Mouse (Mus musculus) embryonic facial prominence, embryonic 15.5 days (tissue): ENCODE data around the gene Rslcan18. TPM values are rescaled to one million over a fixed set of nuclear protein-coding genes. Genes with fewer than 3 reads are reported as not detected.

Source experiments
- ATAC-seq: fragments of 200-750 bp; cut with Nextera tagmentation; 2 replicates; pipeline ENCODE4 v1.8.0; 2017; ENCODE audit warnings: low read depth, moderate TSS enrichment; ENCODE audit not compliant: insufficient number of reproducible peaks, low FRiP score, low TSS enrichment
- H3K27ac ChIP-seq: fragments of 300-500 bp; sonication (generic); replicated peaks from 2 replicates; pipeline ENCODE4 v1.5.1; 2015; ENCODE audit warnings: mild to moderate bottlenecking, inconsistent platforms
- H3K27me3 ChIP-seq: fragments of 300-500 bp; sonication (generic); 2 replicates; pipeline ENCODE4 v1.6.1; 2015; ENCODE audit warnings: inconsistent platforms
- H3K36me3 ChIP-seq: fragments of 300-500 bp; sonication (generic); 2 replicates; pipeline ENCODE4 v1.6.1; 2015; ENCODE audit warnings: mild to moderate bottlenecking, inconsistent platforms
- H3K4me1 ChIP-seq: fragments of 300-500 bp; sonication (generic); 2 replicates; pipeline ENCODE4 v1.6.1; 2015; ENCODE audit warnings: inconsistent platforms
- H3K4me2 ChIP-seq: fragments of 300-500 bp; sonication (generic); replicated peaks from 2 replicates; pipeline ENCODE4 v1.6.1; 2015; ENCODE audit warnings: mild to moderate bottlenecking, inconsistent platforms
- H3K4me3 ChIP-seq: fragments of 300-500 bp; sonication (generic); replicated peaks from 2 replicates; pipeline ENCODE4 v1.5.1; 2015; ENCODE audit warnings: mild to moderate bottlenecking, inconsistent platforms
- H3K9ac ChIP-seq: fragments of 300-500 bp; sonication (generic); 2 replicates; pipeline ENCODE4 v1.6.1; 2015; ENCODE audit warnings: inconsistent platforms
- H3K9me3 ChIP-seq: fragments of 300-500 bp; sonication (generic); replicated peaks from 2 replicates; pipeline ENCODE4 v1.6.1; 2016; ENCODE audit warnings: inconsistent platforms
- WGBS: fragments of 180-500 bp; shearing (Covaris S2); methylation state at CpG from one replicate; pipeline ENCODE4 v1.1.7; 2015; 5-methylcytosine and 5-hydroxymethylcytosine counted together
- polyA plus RNA-seq: library from polyadenylated mRNA; unstranded; fragments of >200 nt; fragmentation: Nextera tagmentation; extraction: Ambion mirVana; gene quantifications from 2 replicates; pipeline ENCODE4 v1.2.1, GENCODE M21; 2015

Rslcan18 gene
- polyA plus RNA-seq, 1 experiment from 2014 or later, result 0.37 TPM

- no peaks in the 10 kb centered on the region for H3K9me3 ChIP-seq
- H3K27me3 ChIP-seq, result no peaks in the 10 kb centered on the region
- H3K4me2 ChIP-seq, result no peak overlapping the region
- H3K4me3 ChIP-seq, result no peak overlapping the region
- H3K4me1 ChIP-seq, result no peaks in the 10 kb centered on the region
- no peaks in the 10 kb centered on the region for H3K36me3 ChIP-seq
- no peak overlapping the region for H3K9ac ChIP-seq
- ATAC-seq, result no peak
- no peak overlapping the region for H3K27ac ChIP-seq
- 74% methylated on average over 1 of the region's 1 CpGs for WGBS
Observed at GRCm38 (mm10) chr13:67090154-67090553, 25.9 kb downstream of the Rslcan18 start.

- Histone ChIP-seq H3K36me3 (peaks cover 17% of the 10 kb centered on the region), H3K9ac (no peak overlapping the region), H3K4me2 (peak overlapping the region; percentile 64), H3K27me3 (no peaks in the 10 kb centered on the region), H3K27ac (peak overlapping the region; percentile 93; the same call in 1 of the 2 replicates), H3K9me3 (peaks cover 5% of the 10 kb centered on the region; the same call in 1 of the 2 replicates), H3K4me3 (peak overlapping the region; percentile 58), H3K4me1 (0 out of 2 replicates have a peak, but pooled peaks cover 5% of the 10 kb centered on the region)
- no peak for ATAC-seq
- 94% methylated on average over 1 of the region's 1 CpGs for WGBS
Observed at GRCm38 (mm10) chr13:67081946-67082345, 34.1 kb downstream of the Rslcan18 start.

GRCm38 (mm10) chr13:67081142-67081713, 34.8 kb downstream of the Rslcan18 start:
- Histone ChIP-seq H3K9ac (peak overlapping the region; percentile 29), H3K4me1 (0 out of 2 replicates have a peak, but pooled peaks cover 5% of the 10 kb centered on the region), H3K36me3 (peaks cover 22% of the 10 kb centered on the region), H3K9me3 (peaks cover 6% of the 10 kb centered on the region; the same call in 1 of the 2 replicates), H3K27me3 (no peaks in the 10 kb centered on the region), H3K4me2 (peak overlapping the region; percentile 64), H3K27ac (peak overlapping the region; percentile 93), H3K4me3 (peak overlapping the region; percentile 58)
- ATAC-seq, result peak; percentile 98
- under 1% methylated on average over 24 of the region's 24 CpGs for WGBS

GRCm38 (mm10) chr13:67077244-67077643, 38.8 kb downstream of the Rslcan18 start:
- no peak overlapping the region for H3K27ac ChIP-seq
- no peak for ATAC-seq
- 0 out of 2 replicates have a peak, but pooled peaks cover 5% of the 10 kb centered on the region for H3K4me1 ChIP-seq
- no peak overlapping the region for H3K4me2 ChIP-seq
- 73% methylated on average over 2 of the region's 2 CpGs for WGBS
- no peaks in the 10 kb centered on the region for H3K27me3 ChIP-seq
- H3K9me3 ChIP-seq, result peaks cover 16% of the 10 kb centered on the region; the same call in 1 of the 2 replicates
- peaks cover 54% of the 10 kb centered on the region for H3K36me3 ChIP-seq
- no peak overlapping the region for H3K4me3 ChIP-seq
- no peak overlapping the region for H3K9ac ChIP-seq

- Histone ChIP-seq H3K9me3 (peaks cover 29% of the 10 kb centered on the region), H3K4me2 (no peak overlapping the region), H3K36me3 (peaks cover 73% of the 10 kb centered on the region), H3K4me1 (no peaks in the 10 kb centered on the region), H3K27me3 (no peaks in the 10 kb centered on the region), H3K27ac (no peak overlapping the region), H3K9ac (no peak overlapping the region), H3K4me3 (no peak overlapping the region)
- no peak for ATAC-seq
- WGBS, result 91% methylated on average over 2 of the region's 2 CpGs
Observed at GRCm38 (mm10) chr13:67072786-67073185, 43.3 kb downstream of the Rslcan18 start.

GRCm38 (mm10) chr13:67065386-67065785, 50.7 kb downstream of the Rslcan18 start:
- no peaks in the 10 kb centered on the region for H3K27me3 ChIP-seq
- peaks cover 20% of the 10 kb centered on the region for H3K36me3 ChIP-seq
- no peak overlapping the region for H3K4me3 ChIP-seq
- H3K4me2 ChIP-seq, result no peak overlapping the region
- no peak overlapping the region for H3K9ac ChIP-seq
- no peak for ATAC-seq
- H3K27ac ChIP-seq, result 0 out of 2 replicates have a peak overlapping the region, but pooled peaks have one; percentile 7
- H3K4me1 ChIP-seq, result no peaks in the 10 kb centered on the region
- WGBS, result 79% methylated on average over 8 of the region's 8 CpGs
- H3K9me3 ChIP-seq, result peaks cover 7% of the 10 kb centered on the region

- Histone ChIP-seq H3K4me2 (no peak overlapping the region), H3K36me3 (no peaks in the 10 kb centered on the region), H3K9me3 (no peaks in the 10 kb centered on the region; the same call in 1 of the 2 replicates), H3K4me1 (peaks cover 5% of the 10 kb centered on the region; the same call in 1 of the 2 replicates), H3K27me3 (no peaks in the 10 kb centered on the region), H3K4me3 (no peak overlapping the region), H3K9ac (no peak overlapping the region), H3K27ac (no peak overlapping the region)
- WGBS, result 66% methylated on average over 7 of the region's 7 CpGs
- no peak for ATAC-seq
Observed at GRCm38 (mm10) chr13:67062427-67062826, 53.6 kb downstream of the Rslcan18 start.

GRCm38 (mm10) chr13:67060786-67061358, 55.2 kb downstream of the Rslcan18 start, which contains the start of gene Zfp712:
Gene Zfp712 (minus strand): TSS chr13:67061170.
- Histone ChIP-seq H3K27ac (peak within 1 kb of the TSS; percentile 88), H3K4me3 (peak within 1 kb of the TSS; percentile 75), H3K27me3 (no peaks in the 10 kb centered on the region), H3K4me2 (peak within 1 kb of the TSS; percentile 70), H3K9me3 (no peaks in the 10 kb centered on the region; the same call in 1 of the 2 replicates), H3K4me1 (peaks cover 5% of the 10 kb centered on the region; the same call in 1 of the 2 replicates), H3K9ac (peak within 1 kb of the TSS; percentile 75), H3K36me3 (no peaks in the 10 kb centered on the region)
- WGBS, result under 1% methylated on average over 27 of the region's 27 CpGs
- ATAC-seq, result peak; percentile 93

- ATAC-seq, result 0 out of 2 replicates have a peak, but pooled peaks have one; percentile 3
- H3K4me3 ChIP-seq, result peak overlapping the region; percentile 75
- H3K4me2 ChIP-seq, result peak overlapping the region; percentile 70
- H3K9ac ChIP-seq, result peak overlapping the region; percentile 75
- H3K27me3 ChIP-seq, result no peaks in the 10 kb centered on the region
- no peaks in the 10 kb centered on the region for H3K36me3 ChIP-seq
- peaks cover 5% of the 10 kb centered on the region; the same call in 1 of the 2 replicates for H3K4me1 ChIP-seq
- no peaks in the 10 kb centered on the region; the same call in 1 of the 2 replicates for H3K9me3 ChIP-seq
- WGBS, result 4% methylated on average over 12 of the region's 12 CpGs
- H3K27ac ChIP-seq, result peak overlapping the region; percentile 88
Observed at GRCm38 (mm10) chr13:67060161-67060785, 55.8 kb downstream of the Rslcan18 start.
